Mouse (Mus musculus): ENCODE data around the gene Atf6b. TPM values are rescaled to one million over a fixed set of nuclear protein-coding genes. Genes with fewer than 3 reads are reported as not detected.

The Atf6b gene
- polyA plus RNA-seq, 2 experiments, result 11.3 to 15.5 TPM

- no peak overlapping the region for H3K9ac ChIP-seq (replicated peaks)
- H3K4me2 ChIP-seq (ENCODE audit: low read depth), result no peak overlapping the region
- no peaks in the 10 kb centered on the region for H3K36me3 ChIP-seq (replicated peaks; ENCODE audit: control insufficient read depth, insufficient read depth, low read depth)
- no peaks in the 10 kb centered on the region for H3K4me1 ChIP-seq (replicated peaks; ENCODE audit: control insufficient read depth in 2 of 2, insufficient read depth in 2 of 2, low read length in 1 of 2)
- no peaks in the 10 kb centered on the region; the same call in 1 of the 2 replicates for H3K27me3 ChIP-seq (ENCODE audit: control insufficient read depth, insufficient read depth, low read length)
- TF ChIP-seq CTCF (IDR thresholded peaks at IDR 0.05; ENCODE audit: low read depth), result no peak
- no peak for TF ChIP-seq EP300 (IDR thresholded peaks at IDR 0.05; ENCODE audit: low read depth)
- no peaks in the 10 kb centered on the region for H3K9me3 ChIP-seq (ENCODE audit: control insufficient read depth, low read length)
- DNase-seq (ENCODE audit: low read depth in 3 of 3, low spot score in 3 of 3) (no peak), ATAC-seq (ENCODE audit: insufficient read depth) (no peak)
- no peak overlapping the region for H3K27ac ChIP-seq
- 50% methylated on average over 28 of the region's 28 CpGs for WGBS (ENCODE audit: insufficient replicate concordance)
- no peak overlapping the region for H3K4me3 ChIP-seq (ENCODE audit: insufficient read depth in 1 of 2, low read depth in 2 of 2, low read length in 2 of 2)
Observed at GRCm38 (mm10) chr17:34685120-34686110, 38.5 kb downstream of the Atf6b start.

GRCm38 (mm10) chr17:34688889-34689288 is 41.9 kb downstream of the Atf6b start:
- no peaks in the 10 kb centered on the region for H3K4me1 ChIP-seq (replicated peaks; ENCODE audit: control insufficient read depth in 2 of 2, insufficient read depth in 2 of 2, low read length in 1 of 2)
- H3K27me3 ChIP-seq (ENCODE audit: control insufficient read depth, insufficient read depth, low read length), result no peaks in the 10 kb centered on the region
- ATAC-seq (ENCODE audit: insufficient read depth), result no peak
- no peak for DNase-seq (ENCODE audit: low read depth in 3 of 3, low spot score in 3 of 3)
- H3K9ac ChIP-seq (replicated peaks), result no peak overlapping the region
- no peak overlapping the region for H3K27ac ChIP-seq
- H3K4me3 ChIP-seq (ENCODE audit: insufficient read depth in 1 of 2, low read depth in 2 of 2, low read length in 2 of 2), result no peak overlapping the region
- no peaks in the 10 kb centered on the region for H3K9me3 ChIP-seq (ENCODE audit: control insufficient read depth, low read length)
- H3K36me3 ChIP-seq (replicated peaks; ENCODE audit: control insufficient read depth, insufficient read depth, low read depth), result no peaks in the 10 kb centered on the region
- H3K4me2 ChIP-seq (ENCODE audit: low read depth), result no peak overlapping the region
- 77% methylated on average over 7 of the region's 7 CpGs for WGBS (ENCODE audit: insufficient replicate concordance)
- TF ChIP-seq EP300 (IDR thresholded peaks at IDR 0.05; ENCODE audit: low read depth) (no peak), CTCF (IDR thresholded peaks at IDR 0.05; ENCODE audit: low read depth) (no peak)

GRCm38 (mm10) chr17:34690458-34690857 is 43.5 kb downstream of the Atf6b start:
- Histone ChIP-seq H3K9ac (replicated peaks) (no peak overlapping the region), H3K4me1 (replicated peaks; ENCODE audit: control insufficient read depth in 2 of 2, insufficient read depth in 2 of 2, low read length in 1 of 2) (no peaks in the 10 kb centered on the region), H3K27me3 (ENCODE audit: control insufficient read depth, insufficient read depth, low read length) (no peaks in the 10 kb centered on the region), H3K4me2 (ENCODE audit: low read depth) (no peak overlapping the region), H3K9me3 (ENCODE audit: control insufficient read depth, low read length) (no peaks in the 10 kb centered on the region), H3K36me3 (replicated peaks; ENCODE audit: control insufficient read depth, insufficient read depth, low read depth) (no peaks in the 10 kb centered on the region), H3K4me3 (ENCODE audit: insufficient read depth in 1 of 2, low read depth in 2 of 2, low read length in 2 of 2) (no peak overlapping the region), H3K27ac (no peak overlapping the region)
- no peak for DNase-seq (ENCODE audit: low read depth in 3 of 3, low spot score in 3 of 3)
- no peak for ATAC-seq (ENCODE audit: insufficient read depth)
- TF ChIP-seq CTCF (IDR thresholded peaks at IDR 0.05; ENCODE audit: low read depth) (no peak), EP300 (IDR thresholded peaks at IDR 0.05; ENCODE audit: low read depth) (no peak)
- 42% methylated on average over 4 of the region's 4 CpGs for WGBS (ENCODE audit: insufficient replicate concordance)

- no peak overlapping the region for H3K9ac ChIP-seq (replicated peaks)
- no peak overlapping the region for H3K4me2 ChIP-seq (ENCODE audit: low read depth)
- H3K4me3 ChIP-seq (ENCODE audit: insufficient read depth in 1 of 2, low read depth in 2 of 2, low read length in 2 of 2), result no peak overlapping the region
- H3K27me3 ChIP-seq (ENCODE audit: control insufficient read depth, insufficient read depth, low read length), result no peaks in the 10 kb centered on the region
- no peak overlapping the region for H3K27ac ChIP-seq
- H3K4me1 ChIP-seq (replicated peaks; ENCODE audit: control insufficient read depth in 2 of 2, insufficient read depth in 2 of 2, low read length in 1 of 2), result no peaks in the 10 kb centered on the region
- TF ChIP-seq EP300 (IDR thresholded peaks at IDR 0.05; ENCODE audit: low read depth) (no peak), CTCF (IDR thresholded peaks at IDR 0.05; ENCODE audit: low read depth) (no peak)
- ATAC-seq (ENCODE audit: insufficient read depth), result no peak
- H3K36me3 ChIP-seq (replicated peaks; ENCODE audit: control insufficient read depth, insufficient read depth, low read depth), result no peaks in the 10 kb centered on the region
- no peaks in the 10 kb centered on the region for H3K9me3 ChIP-seq (ENCODE audit: control insufficient read depth, low read length)
- DNase-seq (ENCODE audit: low read depth in 3 of 3, low spot score in 3 of 3), result no peak
- 65% methylated on average over 7 of the region's 7 CpGs for WGBS (ENCODE audit: insufficient replicate concordance)
Observed at GRCm38 (mm10) chr17:34692906-34693305, 46.0 kb downstream of the Atf6b start.

- WGBS (ENCODE audit: insufficient replicate concordance), result 54% methylated on average over 14 of the region's 14 CpGs
- no peak for ATAC-seq (ENCODE audit: insufficient read depth)
Observed at GRCm38 (mm10) chr17:34699575-34700408, 52.8 kb downstream of the Atf6b start.

More at GRCm38 (mm10) chr17:34699575-34700408, 52.8 kb downstream of the Atf6b start:
- Histone ChIP-seq H3K4me3 (ENCODE audit: insufficient read depth in 1 of 2, low read depth in 2 of 2, low read length in 2 of 2) (no peak overlapping the region), H3K9ac (replicated peaks) (no peak overlapping the region), H3K4me2 (ENCODE audit: low read depth) (no peak overlapping the region), H3K27me3 (ENCODE audit: control insufficient read depth, insufficient read depth, low read length) (no peaks in the 10 kb centered on the region), H3K4me1 (replicated peaks; ENCODE audit: control insufficient read depth in 2 of 2, insufficient read depth in 2 of 2, low read length in 1 of 2) (no peaks in the 10 kb centered on the region), H3K27ac (no peak overlapping the region), H3K9me3 (ENCODE audit: control insufficient read depth, low read length) (no peaks in the 10 kb centered on the region), H3K36me3 (replicated peaks; ENCODE audit: control insufficient read depth, insufficient read depth, low read depth) (no peaks in the 10 kb centered on the region)
- no peak for DNase-seq (ENCODE audit: low read depth in 3 of 3, low spot score in 3 of 3)
- TF ChIP-seq CTCF (IDR thresholded peaks at IDR 0.05; ENCODE audit: low read depth) (no peak), EP300 (IDR thresholded peaks at IDR 0.05; ENCODE audit: low read depth) (no peak)

Data from liver, embryonic 14.5 days (tissue).